Mouse (Mus musculus): ENCODE data around the gene Fancf. TPM values are rescaled to one million over a fixed set of nuclear protein-coding genes. Genes with fewer than 3 reads are reported as not detected.
A peak's percentile ranks its signal among the peaks of the same experiment; 100 is the strongest.

Fancf gene
- polyA plus RNA-seq, 1 experiment from 2014 or later = 11.1 TPM

DNA sequence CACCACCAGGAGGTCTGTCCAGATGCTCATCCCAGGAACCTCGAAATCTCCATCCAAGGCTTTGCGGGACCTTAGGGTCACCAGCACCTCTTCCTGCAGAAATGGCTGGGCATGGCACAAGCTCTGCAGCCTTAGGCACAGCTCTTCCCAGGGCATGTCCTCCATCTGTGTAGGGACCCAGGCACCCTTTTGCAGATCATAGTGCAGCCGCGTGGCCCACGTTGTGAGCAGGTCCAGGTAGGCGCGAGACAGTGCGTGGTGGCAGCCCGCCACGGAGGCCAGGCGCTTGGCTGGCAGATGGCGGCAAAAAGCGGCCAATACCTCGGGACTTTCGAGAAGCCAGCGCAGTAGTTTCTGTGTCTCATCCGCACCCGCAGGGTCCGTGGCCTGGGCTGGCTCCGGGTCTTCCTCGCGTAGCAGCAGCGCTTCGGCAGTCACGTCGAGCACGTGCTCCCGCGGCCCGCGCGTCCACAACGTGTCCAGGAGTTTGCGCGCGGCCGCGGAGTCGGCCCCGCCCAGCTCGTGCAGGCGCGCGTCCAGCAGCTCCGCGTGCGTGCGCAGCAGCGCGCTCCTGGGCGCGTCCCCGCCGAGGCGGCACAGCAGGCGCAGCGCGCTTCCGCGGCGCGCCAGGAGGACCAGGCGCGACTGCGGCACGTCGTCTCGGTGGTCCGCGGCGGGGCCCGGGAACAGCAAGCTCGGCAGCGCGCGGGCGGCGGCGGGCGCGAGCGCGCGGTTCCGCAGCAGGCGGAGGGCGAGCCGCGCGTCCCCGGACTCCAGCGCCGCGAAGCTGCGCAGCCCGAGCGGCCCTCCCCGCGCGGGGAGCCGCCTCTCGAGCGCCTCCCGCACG lies 594 bp downstream of the Fancf start, which contains the start of gene Gas2:
TSS of gene Gas2 (plus strand) at position 766 of the 847 bp plus-strand sequence.
- DNase-seq (ENCODE audit: low spot score) (peak; percentile 90), ATAC-seq (ENCODE audit: low FRiP score) (peak; percentile 89)
- H3K4me3 ChIP-seq (replicated peaks; ENCODE audit: low read length) = peak within 1 kb of the TSS; percentile 82
- peak within 1 kb of the TSS; percentile 81 for H3K9ac ChIP-seq
- H3K9me3 ChIP-seq (ENCODE audit: control insufficient read depth, low read length) = no peaks in the 10 kb centered on the region
- 8% methylated on average over 89 of the region's 105 CpGs for WGBS
- H3K4me1 ChIP-seq (replicated peaks; ENCODE audit: control insufficient read depth, insufficient read depth, low read length) = peaks cover 20% of the 10 kb centered on the region
- H3K27ac ChIP-seq = peak within 1 kb of the TSS; percentile 99
- no peaks in the 10 kb centered on the region for H3K27me3 ChIP-seq (ENCODE audit: control insufficient read depth, insufficient read depth, low read length)
- H3K4me2 ChIP-seq (replicated peaks) = peak within 1 kb of the TSS; percentile 90
- no peaks in the 10 kb centered on the region for H3K36me3 ChIP-seq (replicated peaks; ENCODE audit: control insufficient read depth, insufficient read depth)

DNA sequence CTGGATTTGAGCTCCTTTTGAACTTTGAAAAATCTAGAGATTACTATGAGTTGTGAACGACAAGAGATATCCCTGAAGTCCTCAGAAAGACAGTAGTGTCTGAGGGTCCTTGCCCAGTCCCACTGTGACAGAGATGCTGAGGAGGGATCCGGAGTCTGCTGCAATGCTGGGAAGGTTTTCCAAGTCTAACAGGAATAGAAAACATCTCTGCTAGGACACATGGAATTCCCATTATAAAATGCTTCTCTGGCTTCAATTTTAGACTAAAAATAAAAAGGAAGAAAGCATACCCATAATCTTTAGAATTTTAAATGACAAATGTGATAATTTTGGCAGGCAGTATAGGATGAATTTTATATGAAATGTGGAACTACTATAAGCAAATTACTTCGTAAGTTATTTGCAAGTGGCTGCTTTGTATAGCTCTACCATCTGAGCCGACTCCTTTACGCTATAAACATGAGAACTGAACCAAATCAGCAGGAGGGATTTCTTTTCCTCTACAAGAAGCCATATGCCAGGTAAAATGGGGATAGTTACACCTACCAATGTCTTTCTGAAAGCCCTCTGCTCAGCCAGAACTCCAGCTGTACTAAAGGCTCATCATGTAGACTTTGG lies 10.1 kb downstream of the Fancf start:
- no peak overlapping the region for H3K27ac ChIP-seq
- no peak overlapping the region for H3K4me2 ChIP-seq (replicated peaks)
- no peaks in the 10 kb centered on the region for H3K4me1 ChIP-seq (replicated peaks; ENCODE audit: control insufficient read depth, insufficient read depth, low read length)
- DNase-seq (ENCODE audit: low spot score) (no peak), ATAC-seq (ENCODE audit: low FRiP score) (no peak)
- H3K4me3 ChIP-seq (replicated peaks; ENCODE audit: low read length) = no peak overlapping the region
- no peaks in the 10 kb centered on the region for H3K9me3 ChIP-seq (ENCODE audit: control insufficient read depth, low read length)
- WGBS = 91% methylated on average over 5 of the region's 5 CpGs
- no peaks in the 10 kb centered on the region for H3K27me3 ChIP-seq (ENCODE audit: control insufficient read depth, insufficient read depth, low read length)
- H3K36me3 ChIP-seq (replicated peaks; ENCODE audit: control insufficient read depth, insufficient read depth) = no peaks in the 10 kb centered on the region
- no peak overlapping the region for H3K9ac ChIP-seq

DNA sequence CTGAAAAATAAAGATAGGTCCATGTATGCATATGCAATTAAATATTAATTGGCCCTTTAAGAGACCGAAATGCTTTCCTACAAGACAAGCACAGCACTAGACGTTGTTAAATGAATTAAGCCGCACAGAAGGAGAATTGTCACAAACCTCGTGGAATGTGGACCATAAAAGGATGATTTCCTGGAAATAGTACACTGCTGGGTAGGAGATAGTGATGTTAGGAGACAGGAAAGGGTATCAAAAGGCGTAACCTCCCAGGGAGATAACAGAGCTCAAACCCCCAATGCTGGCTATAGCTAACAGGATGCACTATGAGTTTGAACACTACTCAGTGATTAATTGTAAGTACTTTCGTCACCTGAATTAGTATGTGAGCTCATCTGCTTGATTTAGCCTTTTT lies 11.2 kb downstream of the Fancf start:
- Histone ChIP-seq H3K4me1 (replicated peaks; ENCODE audit: control insufficient read depth, insufficient read depth, low read length) (no peaks in the 10 kb centered on the region), H3K27me3 (ENCODE audit: control insufficient read depth, insufficient read depth, low read length) (no peaks in the 10 kb centered on the region), H3K36me3 (replicated peaks; ENCODE audit: control insufficient read depth, insufficient read depth) (no peaks in the 10 kb centered on the region), H3K9me3 (ENCODE audit: control insufficient read depth, low read length) (no peaks in the 10 kb centered on the region), H3K27ac (no peak overlapping the region), H3K9ac (no peak overlapping the region), H3K4me3 (replicated peaks; ENCODE audit: low read length) (no peak overlapping the region), H3K4me2 (replicated peaks) (no peak overlapping the region)
- no peak for DNase-seq (ENCODE audit: low spot score)
- no peak for ATAC-seq (ENCODE audit: low FRiP score)
- 89% methylated on average over 6 of the region's 6 CpGs for WGBS

DNA sequence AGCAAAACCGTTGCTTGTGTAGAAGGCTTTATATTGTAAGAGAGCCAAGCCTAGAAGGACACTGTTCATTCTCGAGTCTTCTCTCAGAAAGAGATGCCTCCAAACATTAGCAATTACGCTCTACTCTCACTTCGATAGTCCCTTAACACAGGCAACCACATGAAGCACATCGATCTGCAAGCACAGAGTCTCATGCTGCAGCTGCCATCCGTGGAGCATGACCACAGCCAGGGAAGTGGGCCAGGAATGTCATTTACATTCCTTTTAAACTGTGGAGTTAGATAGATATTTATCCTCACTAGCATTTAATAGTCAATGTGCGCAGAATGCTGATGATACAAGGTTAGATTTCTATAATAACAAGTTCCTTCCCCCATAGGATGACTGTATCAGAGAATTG lies 21.6 kb downstream of the Fancf start:
- Histone ChIP-seq H3K9ac (no peak overlapping the region), H3K4me3 (replicated peaks; ENCODE audit: low read length) (no peak overlapping the region), H3K27me3 (ENCODE audit: control insufficient read depth, insufficient read depth, low read length) (no peaks in the 10 kb centered on the region), H3K9me3 (ENCODE audit: control insufficient read depth, low read length) (no peaks in the 10 kb centered on the region), H3K4me1 (replicated peaks; ENCODE audit: control insufficient read depth, insufficient read depth, low read length) (0 out of 2 replicates have a peak, but pooled peaks cover 16% of the 10 kb centered on the region), H3K27ac (peak overlapping the region; percentile 7), H3K4me2 (replicated peaks) (no peak overlapping the region), H3K36me3 (replicated peaks; ENCODE audit: control insufficient read depth, insufficient read depth) (no peaks in the 10 kb centered on the region)
- 61% methylated on average over 7 of the region's 7 CpGs for WGBS
- ATAC-seq (ENCODE audit: low FRiP score) = peak; percentile 51; the same call in 1 of the 2 replicates
- no peak for DNase-seq (ENCODE audit: low spot score)

DNA sequence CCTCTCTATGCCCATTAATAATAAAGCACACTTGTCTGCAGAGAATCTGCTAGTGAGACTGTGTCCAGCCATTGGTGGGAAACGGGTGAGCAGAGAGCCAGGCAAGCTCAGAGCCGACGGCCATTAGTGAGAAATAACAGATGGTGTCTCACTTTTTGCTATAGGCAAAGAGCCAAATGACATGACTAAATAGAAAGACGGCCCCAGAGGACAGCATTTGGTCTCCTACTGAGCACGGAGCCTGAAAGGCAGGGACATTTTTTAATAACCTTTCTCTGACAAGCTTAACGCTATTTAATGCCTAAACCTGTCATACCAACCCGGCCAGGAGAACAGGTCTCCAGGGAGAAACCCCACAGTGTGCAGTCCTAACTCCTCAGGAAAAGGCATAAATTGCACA lies 30.1 kb downstream of the Fancf start:
- Histone ChIP-seq H3K9me3 (ENCODE audit: control insufficient read depth, low read length) (no peaks in the 10 kb centered on the region), H3K4me2 (replicated peaks) (peak overlapping the region; percentile 38), H3K27ac (peak overlapping the region; percentile 67), H3K4me3 (replicated peaks; ENCODE audit: low read length) (no peak overlapping the region), H3K4me1 (replicated peaks; ENCODE audit: control insufficient read depth, insufficient read depth, low read length) (peaks cover 9% of the 10 kb centered on the region), H3K36me3 (replicated peaks; ENCODE audit: control insufficient read depth, insufficient read depth) (no peaks in the 10 kb centered on the region), H3K27me3 (ENCODE audit: control insufficient read depth, insufficient read depth, low read length) (no peaks in the 10 kb centered on the region), H3K9ac (no peak overlapping the region; the same call in 1 of the 2 replicates)
- peak; percentile 77 for DNase-seq (ENCODE audit: low spot score)
- 14% methylated on average over 7 of the region's 7 CpGs for WGBS
- peak; percentile 88 for ATAC-seq (ENCODE audit: low FRiP score)

DNA sequence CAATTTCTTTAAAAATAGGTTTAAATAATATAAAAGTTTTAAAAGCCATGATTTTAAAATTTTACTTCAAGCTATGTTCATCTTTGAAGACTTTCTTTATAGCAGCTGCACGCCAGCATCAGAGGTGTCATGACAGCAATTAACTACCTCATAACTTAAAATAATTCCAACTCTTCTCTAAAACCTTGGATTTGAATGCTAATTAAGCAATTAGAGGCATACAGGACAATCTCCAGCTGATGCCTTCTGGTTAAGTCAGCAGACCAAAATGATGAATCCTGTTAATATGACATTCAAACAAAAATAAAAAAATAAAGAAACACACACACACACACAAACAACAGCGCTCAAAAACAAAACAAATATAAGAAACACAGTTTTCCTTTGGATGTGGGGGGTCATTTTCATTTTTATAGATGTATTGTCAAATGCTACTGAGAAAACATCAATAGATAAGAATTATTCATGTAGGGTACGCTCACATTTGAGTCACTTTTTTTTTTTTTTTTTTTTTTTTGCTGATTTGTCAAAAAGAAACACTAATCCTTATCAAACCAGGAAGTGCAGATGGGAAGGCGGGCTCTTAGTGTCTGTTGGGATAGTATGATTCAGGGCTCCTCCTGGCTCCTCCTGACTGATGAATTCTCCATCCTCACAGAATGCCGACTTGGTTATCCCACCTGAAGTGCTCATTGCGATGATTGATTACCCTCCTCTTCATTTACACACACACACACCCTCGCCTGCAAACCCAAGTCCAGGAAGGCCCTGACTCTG lies 38.3 kb downstream of the Fancf start:
- Histone ChIP-seq H3K9me3 (ENCODE audit: control insufficient read depth, low read length) (no peaks in the 10 kb centered on the region), H3K4me3 (replicated peaks; ENCODE audit: low read length) (no peak overlapping the region), H3K9ac (no peak overlapping the region), H3K27me3 (ENCODE audit: control insufficient read depth, insufficient read depth, low read length) (no peaks in the 10 kb centered on the region), H3K4me2 (replicated peaks) (no peak overlapping the region), H3K36me3 (replicated peaks; ENCODE audit: control insufficient read depth, insufficient read depth) (no peaks in the 10 kb centered on the region), H3K4me1 (replicated peaks; ENCODE audit: control insufficient read depth, insufficient read depth, low read length) (no peaks in the 10 kb centered on the region), H3K27ac (peak overlapping the region; percentile 54; the same call in 1 of the 2 replicates)
- 51% methylated on average over 7 of the region's 7 CpGs for WGBS
- 0 out of 2 replicates have a peak, but pooled peaks have one; percentile 46 for ATAC-seq (ENCODE audit: low FRiP score)
- no peak for DNase-seq (ENCODE audit: low spot score)

DNA sequence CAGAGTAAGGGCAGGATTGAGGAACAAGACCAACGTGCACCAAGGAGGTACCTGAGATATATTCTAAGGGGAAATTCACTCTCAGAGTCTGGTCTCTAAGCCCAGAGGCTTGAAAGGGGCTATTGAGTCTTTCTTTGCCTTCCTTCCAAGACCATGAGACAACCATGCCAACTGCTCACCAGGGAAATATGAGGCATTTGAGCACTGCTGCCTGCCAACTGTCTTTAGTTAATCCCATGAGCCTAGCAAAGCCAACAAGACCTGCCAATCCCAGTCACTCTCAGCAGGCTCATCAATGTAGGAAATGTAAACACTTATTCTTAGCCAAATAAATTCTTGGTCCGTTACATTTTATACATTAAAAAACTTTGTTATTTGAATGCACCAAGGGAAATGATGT lies 40.6 kb downstream of the Fancf start:
- Histone ChIP-seq H3K4me3 (replicated peaks; ENCODE audit: low read length) (no peak overlapping the region), H3K4me1 (replicated peaks; ENCODE audit: control insufficient read depth, insufficient read depth, low read length) (no peaks in the 10 kb centered on the region), H3K9ac (no peak overlapping the region), H3K4me2 (replicated peaks) (no peak overlapping the region), H3K27ac (no peak overlapping the region), H3K9me3 (ENCODE audit: control insufficient read depth, low read length) (no peaks in the 10 kb centered on the region), H3K36me3 (replicated peaks; ENCODE audit: control insufficient read depth, insufficient read depth) (no peaks in the 10 kb centered on the region), H3K27me3 (ENCODE audit: control insufficient read depth, insufficient read depth, low read length) (no peaks in the 10 kb centered on the region)
- ATAC-seq (ENCODE audit: low FRiP score) (no peak), DNase-seq (ENCODE audit: low spot score) (no peak)
- 56% methylated on average over 2 of the region's 2 CpGs for WGBS

DNA sequence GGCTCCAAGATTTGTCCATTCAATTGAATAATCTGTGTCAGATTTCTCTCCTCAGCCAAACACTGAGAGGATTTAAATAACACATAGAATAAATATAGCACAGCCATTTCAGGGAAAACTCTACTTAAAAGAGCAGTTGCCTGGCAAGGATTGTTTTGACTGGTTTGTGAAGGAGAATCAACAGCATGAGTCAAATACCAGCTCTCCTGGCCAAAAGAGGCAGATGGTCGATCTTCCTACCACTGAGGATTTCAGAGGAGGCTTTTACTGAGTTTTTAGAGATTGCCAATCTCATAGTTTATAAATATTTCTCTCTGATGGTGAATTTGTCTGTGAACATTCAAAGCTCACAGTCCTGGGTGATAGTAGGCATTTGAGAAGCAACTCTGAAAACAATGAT lies 42.2 kb downstream of the Fancf start:
- no peak overlapping the region for H3K27ac ChIP-seq
- H3K4me2 ChIP-seq (replicated peaks) = no peak overlapping the region
- DNase-seq (ENCODE audit: low spot score) = no peak
- H3K27me3 ChIP-seq (ENCODE audit: control insufficient read depth, insufficient read depth, low read length) = no peaks in the 10 kb centered on the region
- no peaks in the 10 kb centered on the region for H3K9me3 ChIP-seq (ENCODE audit: control insufficient read depth, low read length)
- no peak overlapping the region for H3K9ac ChIP-seq
- H3K36me3 ChIP-seq (replicated peaks; ENCODE audit: control insufficient read depth, insufficient read depth) = no peaks in the 10 kb centered on the region
- H3K4me3 ChIP-seq (replicated peaks; ENCODE audit: low read length) = no peak overlapping the region
- ATAC-seq (ENCODE audit: low FRiP score) = no peak
- WGBS = 91% methylated on average over 1 of the region's 1 CpGs
- H3K4me1 ChIP-seq (replicated peaks; ENCODE audit: control insufficient read depth, insufficient read depth, low read length) = no peaks in the 10 kb centered on the region

Data from hindbrain, embryonic 14.5 days (tissue).